Mouse (Mus musculus) ES-Bruce4 (cell line): ENCODE measurements around the gene 6030468B19Rik. TPM values are rescaled to one million over a fixed set of nuclear protein-coding genes. Genes with fewer than 3 reads are reported as not detected.
"Not testable (repeated sequence)": the region's sequence is repeated elsewhere in the genome, so short reads cannot be mapped to it uniquely, and the experiment has no call there.

ENCODE experiments used
- H3K27ac ChIP-seq: 2 replicates; pipeline ENCODE4 v1.5.1; 2012; ENCODE audit warnings: low read length, inconsistent platforms; ENCODE audit not compliant: insufficient read depth
- H3K27me3 ChIP-seq: 2 replicates; pipeline ENCODE4 v1.6.1; 2012; ENCODE audit warnings: mild to moderate bottlenecking, low read length, inconsistent platforms; ENCODE audit not compliant: control insufficient read depth, poor library complexity, insufficient read depth, severe bottlenecking
- H3K36me3 ChIP-seq: 2 replicates; pipeline ENCODE4 v1.6.1; 2012; ENCODE audit warnings: inconsistent platforms, mild to moderate bottlenecking, low read length, moderate library complexity; ENCODE audit not compliant: control insufficient read depth, poor library complexity, insufficient read depth, severe bottlenecking
- H3K4me1 ChIP-seq: one replicate; pipeline ENCODE4 v1.8.1; 2011; ENCODE audit warnings: low read length; ENCODE audit not compliant: control insufficient read depth, insufficient read depth
- H3K4me3 ChIP-seq: 2 replicates; pipeline ENCODE4 v1.5.1; 2011; ENCODE audit warnings: low read depth, mild to moderate bottlenecking, low read length
- H3K9ac ChIP-seq: 2 replicates; pipeline ENCODE4 v1.6.1; 2012; ENCODE audit warnings: low read depth, mild to moderate bottlenecking, inconsistent platforms; ENCODE audit not compliant: poor library complexity, severe bottlenecking
- H3K9me3 ChIP-seq: replicated peaks from 2 replicates; pipeline ENCODE4 v1.6.1; 2012; ENCODE audit warnings: mild to moderate bottlenecking, low read length, inconsistent platforms; ENCODE audit not compliant: control insufficient read depth, poor library complexity, insufficient read depth, severe bottlenecking
- CTCF ChIP-seq: IDR thresholded peaks from one replicate; pipeline ENCODE4 v1.8.1; 2011; ENCODE audit warnings: low read depth, low read length
- EP300 ChIP-seq: IDR thresholded peaks from 2 replicates; pipeline ENCODE4 v1.6.1; 2011; ENCODE audit warnings: low read depth, low read length; ENCODE audit not compliant: insufficient read depth
- POLR2A ChIP-seq: IDR thresholded peaks from one replicate; pipeline ENCODE4 v1.8.1; 2011; ENCODE audit warnings: low read length; ENCODE audit not compliant: insufficient read depth
- polyA plus RNA-seq: library from polyadenylated mRNA; stranded (reverse); fragments of >200 nt; gene quantifications from 2 replicates; pipeline ENCODE4 v1.2.4, GENCODE M21; 2011; ENCODE audit warnings: low read depth; ENCODE audit not compliant: missing spikeins, insufficient read depth, insufficient read length

Gene 6030468B19Rik
- polyA plus RNA-seq, 1 experiment: not detected

DNA sequence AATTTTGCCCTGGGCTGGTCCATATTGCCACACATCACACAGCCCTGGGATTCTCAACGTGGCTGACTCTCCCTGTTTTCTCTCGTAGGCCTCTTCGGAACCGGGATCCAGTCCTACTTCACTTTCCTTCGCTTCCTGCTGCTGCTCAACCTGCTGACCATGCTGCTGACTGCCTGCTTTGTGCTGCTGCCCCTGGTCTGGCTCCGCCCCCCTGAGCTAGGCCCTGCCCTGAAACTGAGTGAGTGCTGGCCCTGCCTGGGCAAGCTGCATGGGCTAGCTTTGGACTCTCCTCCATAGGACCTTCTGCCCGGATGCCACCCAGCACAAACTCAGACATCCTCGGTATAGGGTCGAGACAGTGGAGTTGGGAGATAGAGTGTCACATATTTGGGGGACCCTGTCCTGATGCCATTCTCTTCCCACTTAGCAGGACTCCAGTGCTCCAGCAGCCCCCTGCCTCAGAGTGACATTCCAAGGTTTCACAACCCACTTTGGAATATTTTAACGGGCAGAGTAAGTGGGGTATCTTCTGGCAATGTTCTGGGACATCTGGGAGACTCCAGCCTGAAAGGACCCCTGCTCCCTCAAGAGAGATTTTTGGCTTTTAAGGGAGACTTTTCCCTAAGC lies 13.7 kb upstream of the 6030468B19Rik start:
- H3K9ac ChIP-seq: peak overlapping the region; percentile 51
- H3K4me1 ChIP-seq: peaks cover under 1% of the 10 kb centered on the region
- no peaks in the 10 kb centered on the region for H3K27me3 ChIP-seq
- no peaks in the 10 kb centered on the region for H3K9me3 ChIP-seq
- TF ChIP-seq EP300: peak; percentile 17; the same call in 1 of the 2 replicates
- TF ChIP-seq CTCF: no peak
- peak; percentile 50 for TF ChIP-seq POLR2A
- H3K4me3 ChIP-seq: peak overlapping the region; percentile 40
- H3K27ac ChIP-seq: peak overlapping the region; percentile 19; the same call in 1 of the 2 replicates
- H3K36me3 ChIP-seq: no peaks in the 10 kb centered on the region

DNA sequence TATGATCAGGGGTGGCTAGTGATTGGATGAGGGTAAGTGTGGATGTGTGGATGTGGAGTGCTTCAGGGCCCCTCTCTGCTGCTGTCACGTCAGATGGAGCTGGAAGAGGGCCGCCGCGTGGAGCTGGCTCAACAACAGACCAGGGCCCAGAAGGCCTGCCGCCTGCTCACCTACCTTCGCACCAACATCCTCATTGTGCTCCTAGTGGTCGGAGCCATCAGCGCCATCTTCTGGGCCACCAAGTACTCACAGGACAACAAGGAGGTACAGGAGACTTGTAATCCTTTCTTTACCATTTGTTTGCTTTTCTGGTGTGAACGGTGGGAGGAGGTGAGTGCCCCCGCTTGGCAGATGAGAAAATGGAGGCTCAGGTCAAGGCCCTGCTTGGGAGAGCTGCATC lies 11.2 kb upstream of the 6030468B19Rik start:
- no peaks in the 10 kb centered on the region for H3K9me3 ChIP-seq
- TF ChIP-seq EP300 (no peak), POLR2A (no peak), CTCF (peak; percentile 80)
- H3K4me1 ChIP-seq: no peaks in the 10 kb centered on the region
- no peak overlapping the region for H3K27ac ChIP-seq
- H3K36me3 ChIP-seq: no peaks in the 10 kb centered on the region
- no peak overlapping the region for H3K4me3 ChIP-seq
- no peaks in the 10 kb centered on the region for H3K27me3 ChIP-seq
- no peak overlapping the region for H3K9ac ChIP-seq

DNA sequence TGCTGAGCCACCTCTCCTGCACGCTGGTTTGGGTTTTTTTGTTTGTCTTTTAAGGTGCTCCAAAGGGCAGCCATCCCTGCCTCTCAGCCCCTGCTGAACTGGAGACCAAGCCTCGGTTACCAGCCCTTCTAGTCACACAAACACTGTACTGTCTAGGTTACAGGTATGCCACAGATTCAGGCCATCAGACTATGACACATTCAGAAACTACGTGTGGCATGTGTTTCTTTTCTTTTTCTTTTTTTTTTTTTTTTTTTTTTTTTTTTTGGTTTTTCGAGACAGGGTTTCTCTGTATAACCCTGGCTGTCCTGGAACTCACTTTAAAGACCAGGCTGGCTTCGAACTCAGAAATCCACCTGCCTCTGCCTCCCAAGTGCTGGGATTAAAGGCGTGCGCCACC lies 9.0 kb upstream of the 6030468B19Rik start:
- not testable (repeated sequence) for H3K4me3 ChIP-seq, H3K27ac ChIP-seq, H3K27me3 ChIP-seq, H3K9me3 ChIP-seq, H3K36me3 ChIP-seq, H3K9ac ChIP-seq, H3K4me1 ChIP-seq

DNA sequence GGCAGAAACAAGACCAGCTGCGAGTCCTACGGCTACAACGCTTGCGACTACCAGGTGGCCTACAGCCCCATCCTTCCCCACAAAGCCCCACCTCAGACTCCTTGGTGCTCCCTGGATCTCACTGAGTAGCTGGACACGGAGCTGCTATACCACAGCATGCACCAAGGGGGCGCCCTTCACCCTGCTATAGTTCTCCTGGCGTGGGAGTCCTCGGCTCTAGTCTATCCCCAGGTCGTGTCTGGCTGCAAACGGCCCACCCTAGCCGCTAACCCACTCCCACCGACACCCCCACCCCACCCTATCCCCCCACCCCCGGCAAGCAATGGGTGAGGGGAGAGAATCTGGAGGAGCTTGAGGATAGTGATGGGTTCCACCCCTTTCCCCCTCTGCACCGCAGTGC lies 7.2 kb upstream of the 6030468B19Rik start:
- Histone ChIP-seq H3K4me1 (peaks cover 3% of the 10 kb centered on the region), H3K36me3 (no peaks in the 10 kb centered on the region), H3K9ac (no peak overlapping the region), H3K9me3 (no peaks in the 10 kb centered on the region), H3K27ac (no peak overlapping the region), H3K27me3 (no peaks in the 10 kb centered on the region), H3K4me3 (peak overlapping the region; percentile 41)
- TF ChIP-seq POLR2A (no peak), CTCF (peak; percentile 86), EP300 (0 out of 2 replicates have a peak, but pooled peaks have one; percentile 7)

DNA sequence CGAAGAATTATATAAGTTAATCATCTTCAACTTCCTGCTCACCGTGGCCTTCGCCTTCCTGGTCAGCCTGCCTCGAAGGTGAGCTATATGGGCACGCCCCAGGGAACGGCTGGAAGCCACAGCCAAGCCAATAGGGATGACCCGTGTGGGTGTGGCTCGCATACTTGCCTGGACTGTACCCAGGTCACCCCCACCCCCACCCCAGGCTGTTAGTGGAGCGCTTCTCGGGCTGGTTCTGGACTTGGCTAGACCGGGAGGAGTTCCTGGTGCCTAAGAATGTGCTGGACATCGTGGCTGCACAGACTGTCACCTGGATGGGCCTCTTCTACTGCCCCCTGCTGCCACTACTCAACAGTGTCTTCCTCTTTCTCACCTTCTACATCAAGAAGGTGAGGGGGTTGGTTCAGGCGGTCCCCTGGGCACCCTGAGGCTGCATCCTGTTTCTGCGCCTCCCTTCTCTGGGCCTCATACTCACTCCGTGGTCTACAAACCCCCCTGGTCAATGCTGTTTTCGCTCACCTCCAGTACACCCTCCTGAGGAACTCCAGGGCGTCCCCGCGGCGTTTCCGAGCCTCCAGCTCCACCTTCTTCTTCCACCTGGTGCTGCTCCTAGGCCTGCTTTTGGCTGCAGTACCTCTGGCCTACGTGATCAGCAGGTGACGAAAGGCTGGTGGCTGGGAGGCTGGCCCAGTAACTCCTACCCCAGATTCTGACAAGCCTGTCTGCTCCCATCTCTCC lies 6.6 kb upstream of the 6030468B19Rik start:
- Histone ChIP-seq H3K4me1 (peaks cover 3% of the 10 kb centered on the region), H3K27me3 (no peaks in the 10 kb centered on the region), H3K9me3 (no peaks in the 10 kb centered on the region), H3K4me3 (peak overlapping the region; percentile 1), H3K36me3 (no peaks in the 10 kb centered on the region), H3K27ac (no peak overlapping the region), H3K9ac (0 out of 2 replicates have a peak overlapping the region, but pooled peaks have one; percentile 5)
- no peak for TF ChIP-seq EP300
- peak; percentile 62 for TF ChIP-seq CTCF
- no peak for TF ChIP-seq POLR2A

DNA sequence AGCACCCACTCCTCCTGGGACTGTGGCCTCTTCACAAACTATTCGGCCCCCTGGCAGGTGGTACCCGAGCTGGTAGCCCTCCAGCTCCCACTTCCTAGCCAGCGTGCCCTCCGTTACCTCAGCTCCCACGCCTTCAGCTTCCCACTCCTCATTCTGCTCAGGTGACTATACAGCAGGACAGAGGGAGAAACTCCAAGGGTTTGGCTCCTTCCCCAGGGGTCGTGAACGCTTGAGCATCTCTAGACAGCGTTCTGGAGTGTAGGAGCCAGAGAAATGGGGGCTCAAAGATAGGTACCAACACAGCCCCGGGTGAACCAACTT lies 6.1 kb upstream of the 6030468B19Rik start:
- Histone ChIP-seq H3K4me3 (no peak overlapping the region), H3K36me3 (no peaks in the 10 kb centered on the region), H3K4me1 (peaks cover 3% of the 10 kb centered on the region), H3K27me3 (no peaks in the 10 kb centered on the region), H3K27ac (no peak overlapping the region), H3K9ac (0 out of 2 replicates have a peak overlapping the region, but pooled peaks have one; percentile 5), H3K9me3 (no peaks in the 10 kb centered on the region)
- no peak for TF ChIP-seq POLR2A
- no peak for TF ChIP-seq CTCF
- no peak for TF ChIP-seq EP300
